Mouse (Mus musculus): Measurements from ENCODE around the gene Syne3.

GRCm38 (mm10) chr12:104969177-104969576, 40.4 kb downstream of the Syne3 start:
- TF ChIP-seq CTCF (IDR thresholded peaks at IDR 0.05; ENCODE audit: control insufficient read depth, insufficient read depth, insufficient replicate concordance, low read depth, low read length), result no peak
- TF ChIP-seq POLR2A (IDR thresholded peaks at IDR 0.05; ENCODE audit: control insufficient read depth, low read depth, low read length), result no peak
